Mouse (Mus musculus): ENCODE data around the gene Edar.

DNA sequence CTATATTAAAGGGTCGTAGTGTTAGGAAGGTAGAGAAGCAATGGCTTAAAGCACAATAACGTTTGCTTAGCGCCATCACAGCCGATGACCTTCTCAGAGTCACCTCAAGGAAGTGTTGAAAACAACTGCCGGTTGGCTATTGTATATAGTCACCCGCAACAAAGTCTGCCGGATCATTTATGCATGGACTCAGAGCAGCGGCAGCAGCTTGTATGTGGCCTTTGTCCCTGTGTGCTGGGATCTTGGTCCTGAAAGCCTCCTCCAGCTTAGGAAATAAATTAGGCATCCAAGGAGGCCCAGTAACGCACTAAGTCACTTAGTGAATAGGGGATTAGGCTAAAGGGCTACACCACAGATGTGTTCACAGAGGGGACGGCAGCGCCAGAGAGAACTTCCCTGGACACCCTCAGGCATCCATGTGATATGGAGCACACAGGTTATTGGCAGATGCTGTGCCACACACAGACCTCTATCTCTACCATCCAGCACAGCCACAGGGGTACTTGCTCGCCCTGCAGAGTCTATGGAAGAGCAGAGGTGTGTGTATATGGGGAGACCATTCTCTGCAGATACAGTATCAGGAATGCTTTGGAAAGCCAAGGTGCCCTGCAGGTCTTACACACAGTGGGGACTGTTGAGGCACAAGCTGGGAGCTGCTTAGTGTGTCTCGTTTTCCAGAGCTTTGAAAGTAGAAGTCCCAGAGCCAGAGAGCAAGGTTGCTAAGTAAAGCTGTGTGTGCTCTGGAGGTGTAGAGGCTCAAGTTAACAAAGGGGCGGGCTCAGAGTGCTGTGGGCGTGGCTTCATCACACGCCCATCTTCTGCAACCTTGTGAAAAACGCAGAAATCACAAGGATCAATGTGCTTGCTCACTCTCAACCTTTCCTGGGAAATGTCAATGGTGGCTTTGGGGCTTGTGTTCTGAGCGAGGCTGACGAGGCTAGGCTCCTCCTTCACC lies 34.7 kb downstream of the Edar start:
- TF ChIP-seq CTCF (IDR thresholded peaks at IDR 0.05) (no peak), EP300 (IDR thresholded peaks at IDR 0.05; ENCODE audit: insufficient read depth, low read depth, low read length) (no peak), POLR2A (IDR thresholded peaks at IDR 0.05; ENCODE audit: insufficient read depth, low read depth, low read length) (no peak)

Measured in heart, adult 2 months (tissue).